ENCODE assay signal across 20 mouse cellular contexts in genomic region chr1:168659578-168659977, GRCm38 (mm10).
A peak's percentile ranks its signal among the peaks of the same experiment; 100 is the strongest.
DNase-seq lines count a peak whose midpoint lies in the region; ATAC-seq and TF ChIP-seq lines count a peak whose summit lies in the region.
"Had no signal": no experiment of that assay in that cellular context is flagged by ENCODE, and none has a peak within 500 bp of the region (broad histone marks: within the 10 kb centered on the region; RNA-seq: fewer than 3 reads in every experiment).

No protein-coding gene starts in this region.

- no peak overlapping the region for H3K4me3 ChIP-seq in intestine, embryonic 15.5 days (replicated peaks)
- H3K4me3 ChIP-seq in kidney, embryonic 16.5 days (ENCODE audit: low read length): no peak overlapping the region
- no peak overlapping the region for H3K4me3 ChIP-seq in stomach, embryonic 14.5 days (ENCODE audit: low read depth, low read length)
- H3K4me3 ChIP-seq in cerebellum, adult 2 months (replicated peaks; ENCODE audit: insufficient read depth, low read depth, low read length): no peak overlapping the region
- H3K4me3 ChIP-seq: embryonic facial prominence, embryonic 13.5 days; gastrocnemius, adult 2 months; hindbrain, embryonic 12.5 days; left cerebral cortex, adult 2 months had no signal

- H3K36me3 ChIP-seq in intestine, embryonic 15.5 days: no peaks in the 10 kb centered on the region
- H3K36me3 ChIP-seq in kidney, embryonic 16.5 days (ENCODE audit: insufficient read depth, low read length): no peaks in the 10 kb centered on the region
- H3K36me3 ChIP-seq in stomach, embryonic 14.5 days (ENCODE audit: control insufficient read depth, insufficient read depth, low read length): no peaks in the 10 kb centered on the region
- H3K36me3 ChIP-seq: embryonic facial prominence, embryonic 13.5 days; hindbrain, embryonic 12.5 days had no signal

- no peaks in the 10 kb centered on the region for H3K9me3 ChIP-seq in intestine, embryonic 15.5 days
- no peaks in the 10 kb centered on the region for H3K9me3 ChIP-seq in kidney, embryonic 16.5 days (ENCODE audit: low read length)
- no peaks in the 10 kb centered on the region for H3K9me3 ChIP-seq in stomach, embryonic 14.5 days (ENCODE audit: control insufficient read depth, low read depth, low read length)
- H3K9me3 ChIP-seq: embryonic facial prominence, embryonic 13.5 days; hindbrain, embryonic 12.5 days had no signal

- WGBS in intestine, embryonic 15.5 days: 78% methylated on average over 5 of the region's 5 CpGs
- WGBS in kidney, embryonic 16.5 days: 87% methylated on average over 5 of the region's 5 CpGs
- WGBS in stomach, embryonic 14.5 days: 80% methylated on average over 5 of the region's 5 CpGs
- WGBS in cerebellum, adult 2 months: 79% methylated on average over 5 of the region's 5 CpGs

- no peak for TF ChIP-seq CTCF in cerebellum, adult 2 months (IDR thresholded peaks at IDR 0.05; ENCODE audit: borderline replicate concordance, insufficient read depth, low read depth, low read length)

- H3K9ac ChIP-seq in intestine, embryonic 15.5 days: no peak overlapping the region
- no peak overlapping the region for H3K9ac ChIP-seq in kidney, embryonic 16.5 days (replicated peaks; ENCODE audit: low read length)
- H3K9ac ChIP-seq in stomach, embryonic 14.5 days (replicated peaks; ENCODE audit: low read depth, low read length): no peak overlapping the region
- H3K9ac ChIP-seq: embryonic facial prominence, embryonic 13.5 days; hindbrain, embryonic 12.5 days; lung, embryonic 14.5 days had no signal

- H3K27ac ChIP-seq in intestine, embryonic 15.5 days: no peak overlapping the region
- no peak overlapping the region for H3K27ac ChIP-seq in kidney, embryonic 16.5 days (ENCODE audit: low read length)
- no peak overlapping the region for H3K27ac ChIP-seq in stomach, embryonic 14.5 days (ENCODE audit: low read length)
- H3K27ac ChIP-seq in cerebellum, adult 2 months (ENCODE audit: insufficient read depth, low read length): no peak overlapping the region
- H3K27ac ChIP-seq: embryonic facial prominence, embryonic 13.5 days; gastrocnemius, adult 2 months; hindbrain, embryonic 12.5 days; left cerebral cortex, adult 2 months had no signal

- peak; percentile 2 to 17 for DNase-seq in kidney, adult 8-10 months
- DNase-seq in kidney, postnatal 4 days: no peak
- no peak for DNase-seq in cerebellum, adult 2 months
- DNase-seq: cerebellum, adult 9-11 months; gastrocnemius, adult 2 months; heart, postnatal 10 days; layer of hippocampus, adult 9-11 months; left cerebral cortex, postnatal 4 days; lung, embryonic 14.5 days; lung, postnatal 36 days; right cerebral cortex, adult 18-20 months had no signal

- TF ChIP-seq POLR2A in cerebellum, adult 2 months (IDR thresholded peaks at IDR 0.05; ENCODE audit: borderline replicate concordance, insufficient read depth, low read length): no peak

- H3K4me2 ChIP-seq in intestine, embryonic 15.5 days (replicated peaks): no peak overlapping the region
- no peak overlapping the region for H3K4me2 ChIP-seq in kidney, embryonic 16.5 days (replicated peaks; ENCODE audit: low read depth, low read length)
- H3K4me2 ChIP-seq in stomach, embryonic 14.5 days (replicated peaks; ENCODE audit: low read depth, low read length): no peak overlapping the region
- H3K4me2 ChIP-seq: embryonic facial prominence, embryonic 13.5 days; heart, embryonic 11.5 days; hindbrain, embryonic 12.5 days; lung, embryonic 14.5 days had no signal

- H3K27me3 ChIP-seq in intestine, embryonic 15.5 days (replicated peaks): no peaks in the 10 kb centered on the region
- no peaks in the 10 kb centered on the region for H3K27me3 ChIP-seq in kidney, embryonic 16.5 days (ENCODE audit: insufficient read depth, low read length)
- no peaks in the 10 kb centered on the region for H3K27me3 ChIP-seq in stomach, embryonic 14.5 days (ENCODE audit: control insufficient read depth, insufficient read depth, low read length)
- H3K27me3 ChIP-seq in cerebellum, adult 2 months (ENCODE audit: control insufficient read depth, insufficient read depth, low read length): no peaks in the 10 kb centered on the region; the same call in 1 of the 2 replicates
- H3K27me3 ChIP-seq: embryonic facial prominence, embryonic 13.5 days; hindbrain, embryonic 12.5 days had no signal

- peak; percentile 99 for ATAC-seq in intestine, embryonic 15.5 days
- ATAC-seq in kidney, embryonic 16.5 days (ENCODE audit: low FRiP score, low TSS enrichment): peak; percentile 74
- 0 out of 2 replicates have a peak, but pooled peaks have one; percentile 49 for ATAC-seq in stomach, embryonic 14.5 days (ENCODE audit: insufficient number of reproducible peaks, insufficient read depth, low FRiP score, low read depth)
- no peak for ATAC-seq in activated CD4-positive, CD25-positive, alpha-beta regulatory T cell, adult 4 months
- ATAC-seq: inflammation-experienced regulatory T-cells, adult 6 months had no signal

- no peaks in the 10 kb centered on the region for H3K4me1 ChIP-seq in intestine, embryonic 15.5 days (replicated peaks)
- no peaks in the 10 kb centered on the region for H3K4me1 ChIP-seq in kidney, embryonic 16.5 days (ENCODE audit: insufficient read depth, low read length)
- H3K4me1 ChIP-seq in stomach, embryonic 14.5 days (ENCODE audit: control insufficient read depth, insufficient read depth, low read length): no peaks in the 10 kb centered on the region
- no peaks in the 10 kb centered on the region for H3K4me1 ChIP-seq in cerebellum, adult 2 months (ENCODE audit: control insufficient read depth, insufficient read depth, low read length)
- H3K4me1 ChIP-seq: embryonic facial prominence, embryonic 13.5 days had no signal

Comparison
In these comparisons a context has a peak if more than half of its experiments do, and no peak if none do; other contexts are left out.
1. DNase-seq: peak in kidney, adult 8-10 months (2 of 2); none in kidney, postnatal 4 days (0 of 2) and cerebellum, adult 2 months (0 of 2).